Mouse (Mus musculus) ovary, postnatal 10 days (tissue): ENCODE results near the gene Cd9.

Experiments used
- DNase-seq: peaks from one replicate; pipeline ENCODE4 v3.0.0; 2022; ENCODE audit warnings: low spot score

The Cd9 gene

GRCm38 (mm10) chr6:125433704-125434447 is 60.7 kb downstream of the Cd9 start:
- no peak for DNase-seq

DNA sequence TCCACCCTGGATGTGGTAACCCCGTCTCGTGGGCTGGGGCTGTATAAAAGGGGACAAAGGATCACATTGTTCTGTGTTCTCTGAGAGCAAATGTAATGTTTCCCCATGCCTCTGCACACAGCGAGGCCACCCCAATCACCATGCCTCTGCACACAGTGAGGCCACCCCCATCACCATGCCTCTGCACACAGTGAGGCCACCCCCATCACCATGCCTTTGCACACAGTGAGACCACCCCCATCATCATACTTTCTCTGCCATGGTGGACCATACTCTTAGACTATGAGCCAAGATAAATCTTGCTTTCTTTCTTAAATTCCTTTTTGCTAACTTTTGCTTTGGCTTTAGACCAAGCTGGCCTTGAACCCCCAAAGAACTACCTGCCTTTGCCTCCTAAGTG is 61.3 kb downstream of the Cd9 start:
- DNase-seq = no peak

DNA sequence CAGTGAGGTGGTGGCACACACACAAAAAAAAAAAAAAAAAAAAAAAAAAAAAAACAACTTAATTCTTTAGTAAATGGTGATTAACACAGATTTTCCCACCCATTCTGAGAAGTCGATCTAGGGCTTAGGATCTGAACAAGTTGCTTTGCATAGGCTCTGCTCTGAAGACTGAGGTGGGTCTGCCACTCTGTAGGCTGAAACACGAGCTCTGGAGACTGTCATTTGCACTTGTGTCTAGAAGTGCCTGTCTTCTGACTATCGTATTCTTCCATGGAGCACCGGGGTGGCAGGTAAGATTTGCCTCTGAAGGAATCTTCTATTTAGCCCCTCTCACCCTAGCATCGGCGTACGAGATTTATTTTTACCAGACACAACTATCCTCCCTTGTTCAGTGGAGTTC is 62.1 kb downstream of the Cd9 start:
- no peak for DNase-seq

DNA sequence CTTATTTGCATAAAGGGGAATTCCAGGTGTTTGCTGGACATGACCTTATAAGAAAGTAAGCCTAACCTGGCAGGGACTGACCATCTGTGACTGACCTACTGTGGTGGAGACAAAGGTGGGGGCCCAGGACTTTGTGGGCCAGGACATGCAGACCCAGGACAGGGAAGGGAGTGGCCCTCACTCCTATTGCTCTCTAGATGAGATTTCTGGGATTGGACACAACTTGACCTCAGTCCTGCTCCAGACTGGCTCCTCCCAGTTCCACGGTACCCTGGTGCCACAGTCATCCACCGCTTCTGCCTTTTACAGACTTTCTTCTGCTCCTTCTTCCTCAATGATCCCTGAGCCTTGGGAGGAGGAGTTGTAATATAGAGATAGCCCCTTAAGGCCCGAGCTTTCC is 63.6 kb downstream of the Cd9 start:
- DNase-seq = no peak

- no peak for DNase-seq
Measured at GRCm38 (mm10) chr6:125430358-125430958, 64.1 kb downstream of the Cd9 start.

- DNase-seq = no peak
Measured at GRCm38 (mm10) chr6:125429741-125430140, 64.8 kb downstream of the Cd9 start.

DNA sequence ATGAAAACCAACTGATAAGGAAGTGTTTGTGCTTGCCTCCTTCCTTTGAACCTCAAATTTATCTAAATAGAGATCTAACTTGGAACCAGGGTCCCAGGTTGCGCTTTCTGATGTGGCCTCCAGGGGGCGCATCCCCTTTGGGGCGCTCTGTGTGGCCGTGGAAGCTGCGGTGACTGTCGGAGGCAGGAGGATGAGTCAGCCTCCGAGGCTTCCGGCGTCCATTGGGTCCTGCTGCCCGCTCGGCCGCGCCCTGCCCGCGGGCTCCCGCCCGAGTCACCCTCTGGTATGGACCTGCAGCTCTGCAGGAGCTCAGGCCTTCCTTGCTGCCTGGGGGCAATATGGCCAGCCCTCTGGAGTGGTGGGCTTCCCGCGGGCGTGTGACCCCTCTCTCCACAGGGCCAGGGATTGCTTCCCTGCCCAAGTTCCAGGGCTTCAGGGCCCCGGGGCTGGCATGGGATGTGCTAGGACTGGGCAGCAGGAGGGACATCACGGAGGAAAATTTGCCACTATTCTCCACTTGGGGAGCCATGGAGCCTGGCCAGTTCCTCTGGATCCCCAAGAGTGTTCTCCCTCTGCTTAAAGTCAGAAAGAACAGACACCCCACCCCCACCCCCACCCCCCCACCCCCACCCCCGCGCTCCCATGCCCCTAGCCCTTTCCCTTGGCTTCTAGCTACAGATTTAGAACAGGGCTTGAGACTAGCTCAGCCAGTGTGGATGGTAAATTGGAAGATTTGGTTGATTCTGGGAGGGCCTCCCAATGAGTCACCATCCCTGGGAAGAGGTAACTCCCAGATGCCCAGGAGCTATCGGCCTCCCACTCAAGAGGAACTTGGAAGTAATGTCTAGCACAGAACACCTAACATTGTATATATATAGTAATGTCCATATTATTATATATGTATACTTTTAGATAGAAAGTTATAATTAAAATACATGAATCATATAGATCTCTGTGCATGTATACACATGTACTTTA is 67.9 kb downstream of the Cd9 start:
- DNase-seq = peak; percentile 62

DNA sequence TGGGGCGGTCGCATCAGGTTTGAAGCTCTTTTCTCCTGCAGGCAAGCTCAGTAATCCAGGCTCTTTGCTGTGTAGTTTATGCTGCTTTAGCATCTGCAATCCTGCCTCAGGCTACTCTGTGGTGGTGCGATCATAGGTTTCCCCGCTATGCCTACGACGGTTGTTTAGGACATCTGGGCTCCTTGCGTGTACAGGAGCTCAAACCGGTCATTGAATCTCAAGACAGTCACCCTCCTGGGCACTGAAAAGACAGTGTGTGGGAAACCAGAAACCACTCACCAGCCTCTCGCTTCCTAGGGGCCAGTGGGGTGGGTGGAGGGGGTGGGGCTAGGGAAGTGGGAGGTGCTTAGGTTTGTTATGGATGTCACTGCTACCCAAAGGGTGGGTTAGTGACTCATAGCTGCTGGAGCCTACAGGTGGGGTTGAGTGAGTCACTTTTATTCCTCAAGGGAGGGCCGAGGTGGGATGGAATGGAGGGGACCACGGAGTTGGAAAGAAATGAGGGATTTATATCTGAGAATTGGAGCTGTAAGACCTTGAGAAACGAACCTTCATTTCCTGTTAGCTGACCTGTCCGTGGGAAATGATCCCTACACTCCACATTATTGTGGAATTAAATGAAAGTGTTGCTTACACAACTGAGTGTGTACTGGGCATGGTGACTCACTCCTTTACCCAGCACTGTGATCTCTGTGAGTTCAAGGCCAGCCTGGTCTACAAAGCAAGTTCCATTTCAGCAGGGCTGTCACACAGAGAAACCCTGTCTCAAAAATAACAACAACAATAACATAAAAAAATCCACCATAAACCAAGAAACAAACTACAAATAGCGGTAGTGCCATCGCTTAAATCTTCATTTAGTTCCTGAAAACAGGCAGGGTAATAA is 69.1 kb downstream of the Cd9 start:
- no peak for DNase-seq

DNA sequence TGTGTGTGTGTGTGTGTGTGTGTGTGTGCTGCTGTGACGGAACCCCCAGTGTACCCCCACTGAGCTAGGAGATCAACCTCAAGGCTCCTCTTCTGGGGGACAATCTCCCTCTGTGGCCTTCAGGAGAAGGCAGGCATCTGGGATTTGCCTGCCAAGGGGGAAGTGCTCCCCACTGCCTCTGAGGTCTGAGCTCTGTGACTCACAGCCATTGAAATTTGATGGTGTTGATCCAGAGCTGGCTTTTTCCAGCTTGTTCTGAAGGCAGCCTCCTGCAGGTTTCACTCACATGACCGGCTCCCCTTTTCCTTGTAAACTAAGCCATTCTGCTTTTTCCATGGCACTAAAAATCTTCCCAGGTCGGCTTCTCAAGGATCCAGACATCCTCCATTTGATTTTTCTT is 70.4 kb downstream of the Cd9 start:
- DNase-seq = no peak

DNA sequence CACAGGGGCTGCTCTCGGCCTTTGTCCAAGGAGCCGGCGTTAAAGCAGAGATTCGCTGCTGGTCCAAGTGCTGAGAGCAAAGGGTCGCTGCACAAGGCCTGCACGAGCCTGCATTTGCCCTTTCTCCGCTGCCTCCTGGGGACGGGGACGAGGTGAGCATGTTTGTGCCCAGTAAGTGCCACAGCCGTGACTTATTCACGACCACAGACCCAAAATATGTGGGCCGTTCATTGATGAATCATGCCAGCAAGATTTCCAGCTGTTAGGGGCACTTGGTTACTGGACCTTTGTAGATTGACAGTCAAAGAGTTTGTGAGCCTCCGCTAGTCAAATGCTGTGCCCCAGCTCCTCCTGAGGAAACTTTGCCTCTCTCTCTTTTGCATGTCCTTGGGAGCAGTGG is 71.1 kb downstream of the Cd9 start:
- DNase-seq = no peak

GRCm38 (mm10) chr6:125423099-125423498 is 71.5 kb downstream of the Cd9 start:
- DNase-seq = no peak

- no peak for DNase-seq
Measured at GRCm38 (mm10) chr6:125422051-125422822, 72.4 kb downstream of the Cd9 start.

DNA sequence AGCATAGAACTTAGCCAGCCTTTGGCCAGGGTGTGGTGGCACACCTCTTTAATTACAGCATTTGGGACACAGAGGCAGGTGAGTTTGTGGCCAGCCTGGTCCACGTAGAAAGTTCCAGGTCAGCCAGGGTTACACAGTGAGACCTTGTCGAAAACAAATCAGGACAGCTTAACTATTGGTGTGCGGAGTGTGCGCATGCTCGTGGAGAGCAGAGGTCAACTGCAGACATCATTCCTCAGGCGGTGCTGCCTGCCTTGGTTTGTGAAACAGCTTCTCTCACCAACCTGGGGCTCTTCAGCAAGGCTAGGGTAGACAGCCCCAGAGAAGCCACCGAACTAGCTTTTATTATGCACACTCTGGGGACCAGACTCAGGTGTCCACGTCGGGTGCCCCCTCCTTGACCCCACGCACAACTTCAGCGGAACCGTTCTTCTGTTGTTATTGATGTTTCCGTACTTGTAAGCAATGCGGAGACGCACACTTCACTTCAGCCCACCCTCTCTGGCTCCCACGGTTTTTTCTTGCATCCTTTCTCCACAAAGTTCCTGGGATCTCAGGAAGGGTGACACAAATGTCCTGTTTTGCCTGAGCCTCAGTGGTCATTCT is 74.0 kb downstream of the Cd9 start:
- no peak for DNase-seq

DNA sequence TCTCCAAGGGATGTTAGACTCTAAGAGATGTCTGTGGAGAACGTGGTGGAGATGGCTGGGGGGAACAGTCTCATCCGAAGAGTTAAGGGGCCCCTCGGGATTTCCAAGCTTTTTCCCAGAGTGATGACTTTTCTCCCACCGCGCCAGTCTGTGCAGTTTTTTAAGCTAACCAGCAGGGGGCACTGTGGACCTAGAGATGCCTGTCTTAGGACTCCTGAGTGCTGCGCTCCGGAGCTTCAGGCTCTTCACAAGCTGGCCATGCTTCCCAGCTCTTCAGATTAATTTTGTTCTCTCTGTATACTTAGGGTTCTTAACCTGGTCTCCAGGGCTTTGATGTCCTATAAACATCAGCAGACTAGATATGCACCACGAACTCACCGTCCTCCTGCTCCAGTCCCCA is 75.8 kb downstream of the Cd9 start:
- DNase-seq = peak; percentile 66

- no peak for DNase-seq
Measured at GRCm38 (mm10) chr6:125413326-125413725, 81.3 kb downstream of the Cd9 start.

- no peak for DNase-seq
Measured at GRCm38 (mm10) chr6:125411661-125412060, 82.9 kb downstream of the Cd9 start.

GRCm38 (mm10) chr6:125410995-125411547 is 83.5 kb downstream of the Cd9 start:
- no peak for DNase-seq

DNA sequence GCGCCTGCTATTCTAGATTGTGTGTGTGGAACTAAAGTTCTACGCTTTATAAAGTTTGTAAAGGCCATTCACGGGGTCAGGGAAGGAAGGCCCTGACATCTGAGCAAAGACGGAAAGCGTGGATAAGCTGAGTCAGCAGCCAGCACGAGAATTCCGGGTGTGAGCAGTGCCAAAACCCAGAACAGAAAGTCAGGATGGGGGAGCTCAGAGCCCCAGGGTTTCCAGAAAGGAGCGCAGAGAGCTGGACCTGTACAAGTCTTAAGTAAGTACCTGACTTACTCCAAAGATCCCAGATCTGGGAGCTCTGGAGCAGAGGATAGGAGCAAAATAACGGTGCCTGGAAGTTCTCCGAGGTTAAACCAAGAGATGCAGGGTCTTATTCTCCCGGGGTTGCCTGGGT is 84.0 kb downstream of the Cd9 start:
- no peak for DNase-seq
